28 mouse cellular contexts compared by ENCODE assay signal in the genomic region with DNA sequence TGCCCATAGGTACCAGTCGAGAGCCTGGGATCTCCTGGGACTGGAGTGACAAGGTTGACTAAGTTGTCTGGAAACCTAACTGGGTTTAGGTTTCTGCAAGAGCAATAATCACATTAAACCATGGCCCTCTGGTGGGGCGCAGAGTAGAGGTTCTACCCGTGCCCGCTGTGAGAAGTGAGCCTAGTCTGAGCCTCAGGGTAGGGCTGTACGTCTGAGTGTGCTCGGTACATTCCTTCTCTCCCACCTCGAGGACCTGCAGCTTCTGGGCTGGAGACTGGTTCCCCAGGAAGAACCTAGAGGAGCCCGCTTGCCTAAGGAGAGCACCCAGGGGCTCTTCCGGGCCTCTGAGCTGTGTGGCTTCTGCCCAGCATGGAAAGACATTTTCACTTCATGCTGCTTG.
DNase-seq lines count a peak whose midpoint lies in the region; ATAC-seq and TF ChIP-seq lines count a peak whose summit lies in the region.
"Had no signal": no experiment of that assay in that cellular context is flagged by ENCODE, and none has a peak within 500 bp of the region (broad histone marks: within the 10 kb centered on the region; RNA-seq: fewer than 3 reads in every experiment).

No protein-coding gene starts in this region.

- no peaks in the 10 kb centered on the region for H3K79me2 ChIP-seq in heart, adult 2 months (replicated peaks; ENCODE audit: control insufficient read depth, insufficient read depth, low read length)

- no peak overlapping the region for H3K4me3 ChIP-seq in heart, embryonic 12.5 days
- no peak overlapping the region for H3K4me3 ChIP-seq in heart, adult 2 months
- H3K4me3 ChIP-seq in lung, embryonic 14.5 days (ENCODE audit: low read depth, low read length), result no peak overlapping the region
- H3K4me3 ChIP-seq in midbrain, postnatal 0 days (ENCODE audit: low read depth, low read length), result no peak overlapping the region
- H3K4me3 ChIP-seq in midbrain, embryonic 15.5 days, result no peak overlapping the region
- H3K4me3 ChIP-seq: forebrain, embryonic 10.5 days; forebrain, embryonic 15.5 days; hindbrain, embryonic 13.5 days; left cerebral cortex, adult 2 months; limb, embryonic 12.5 days; liver, embryonic 15.5 days had no signal

- no peak for DNase-seq in heart, adult 2 months
- no peak for DNase-seq in lung, embryonic 14.5 days
- DNase-seq in lung, postnatal 4 days, result no peak
- DNase-seq in midbrain, postnatal 0 days (ENCODE audit: low spot score), result no peak
- no peak for DNase-seq in right cerebral cortex, postnatal 25 days
- DNase-seq: adrenal gland, adult 8-10 months; cerebellum, adult 2 months; cerebellum, postnatal 14 days; gastrocnemius, postnatal 25 days; heart, postnatal 36 days; kidney, postnatal 25 days; midbrain, embryonic 14.5 days; right cerebral cortex, adult 18-20 months; right cerebral cortex, postnatal 4 days; thymus, adult 2 months; thymus, postnatal 36 days had no signal

- H3K9ac ChIP-seq in heart, embryonic 12.5 days, result no peak overlapping the region
- H3K9ac ChIP-seq in heart, adult 2 months (ENCODE audit: low read depth, low read length), result no peak overlapping the region
- no peak overlapping the region for H3K9ac ChIP-seq in lung, embryonic 14.5 days
- H3K9ac ChIP-seq in midbrain, postnatal 0 days (replicated peaks; ENCODE audit: low read length, poor library complexity, severe bottlenecking), result no peak overlapping the region
- no peak overlapping the region for H3K9ac ChIP-seq in midbrain, embryonic 15.5 days
- H3K9ac ChIP-seq: forebrain, embryonic 15.5 days; hindbrain, embryonic 13.5 days; limb, embryonic 12.5 days; liver, embryonic 15.5 days had no signal

- peak overlapping the region; percentile 29; the same call in 1 of the 2 replicates for H3K4me2 ChIP-seq in heart, embryonic 12.5 days
- H3K4me2 ChIP-seq in lung, embryonic 14.5 days, result no peak overlapping the region
- H3K4me2 ChIP-seq in midbrain, postnatal 0 days (ENCODE audit: low read depth, low read length, poor library complexity, severe bottlenecking), result no peak overlapping the region
- H3K4me2 ChIP-seq in midbrain, embryonic 15.5 days, result no peak overlapping the region
- H3K4me2 ChIP-seq: forebrain, embryonic 15.5 days; hindbrain, embryonic 13.5 days; limb, embryonic 12.5 days; liver, embryonic 15.5 days had no signal

- peaks cover 20% of the 10 kb centered on the region; the same call in 1 of the 2 replicates for H3K27me3 ChIP-seq in heart, embryonic 12.5 days (replicated peaks)
- H3K27me3 ChIP-seq in heart, adult 2 months (ENCODE audit: control insufficient read depth, insufficient read depth, low read length), result no peaks in the 10 kb centered on the region
- no peaks in the 10 kb centered on the region for H3K27me3 ChIP-seq in lung, embryonic 14.5 days (ENCODE audit: insufficient read depth, low read length)
- peaks cover 2% of the 10 kb centered on the region; the same call in 1 of the 2 replicates for H3K27me3 ChIP-seq in midbrain, postnatal 0 days (ENCODE audit: insufficient read depth, low read length)
- H3K27me3 ChIP-seq in midbrain, embryonic 15.5 days (replicated peaks), result peaks cover 6% of the 10 kb centered on the region; the same call in 1 of the 2 replicates

- H3K9me3 ChIP-seq in heart, embryonic 12.5 days (replicated peaks), result no peaks in the 10 kb centered on the region
- H3K9me3 ChIP-seq in lung, embryonic 14.5 days (ENCODE audit: low read depth, low read length), result no peaks in the 10 kb centered on the region
- no peaks in the 10 kb centered on the region for H3K9me3 ChIP-seq in midbrain, postnatal 0 days (ENCODE audit: low read length)
- no peaks in the 10 kb centered on the region for H3K9me3 ChIP-seq in midbrain, embryonic 15.5 days
- H3K9me3 ChIP-seq: forebrain, embryonic 10.5 days; forebrain, embryonic 15.5 days; G1E; hindbrain, embryonic 13.5 days; limb, embryonic 12.5 days; liver, embryonic 15.5 days had no signal

- TF ChIP-seq CTCF in heart, adult 2 months (IDR thresholded peaks at IDR 0.05), result no peak
- no peak for TF ChIP-seq CTCF in lung, embryonic 14.5 days (IDR thresholded peaks at IDR 0.05; ENCODE audit: low read depth)
- TF ChIP-seq CTCF in midbrain, postnatal 0 days (IDR thresholded peaks at IDR 0.05), result no peak

- peaks cover 30% of the 10 kb centered on the region for H3K4me1 ChIP-seq in heart, embryonic 12.5 days (replicated peaks)
- H3K4me1 ChIP-seq in heart, adult 2 months (ENCODE audit: control insufficient read depth, insufficient read depth, low read length), result no peaks in the 10 kb centered on the region
- H3K4me1 ChIP-seq in lung, embryonic 14.5 days (ENCODE audit: insufficient read depth), result peaks cover 12% of the 10 kb centered on the region
- no peaks in the 10 kb centered on the region for H3K4me1 ChIP-seq in midbrain, postnatal 0 days (ENCODE audit: insufficient read depth, low read length)
- H3K4me1 ChIP-seq in midbrain, embryonic 15.5 days, result no peaks in the 10 kb centered on the region
- H3K4me1 ChIP-seq: forebrain, embryonic 15.5 days; hindbrain, embryonic 13.5 days; liver, embryonic 15.5 days had no signal

- intact Hi-C loops in heart, adult 2 months (cut with DNase I), result no loop called here

- no peak for ATAC-seq in heart, embryonic 12.5 days (ENCODE audit: insufficient number of reproducible peaks, low FRiP score)
- no peak; the same call in 1 of the 2 replicates for ATAC-seq in lung, embryonic 14.5 days (ENCODE audit: insufficient read depth)
- no peak for ATAC-seq in midbrain, postnatal 0 days (ENCODE audit: low FRiP score)
- no peak for ATAC-seq in midbrain, embryonic 15.5 days (replicated peaks)
- ATAC-seq: CD4-positive, CD25-positive, alpha-beta regulatory T cell, adult 4 months; forebrain, embryonic 15.5 days; intestine, postnatal 0 days had no signal

- no peak for TF ChIP-seq EP300 in heart, adult 2 months (IDR thresholded peaks at IDR 0.05; ENCODE audit: insufficient read depth, low read depth, low read length)

- TF ChIP-seq POLR2A in heart, adult 2 months (IDR thresholded peaks at IDR 0.05; ENCODE audit: insufficient read depth, low read depth, low read length), result no peak

- WGBS in heart, embryonic 12.5 days, result 72% methylated on average over 9 of the region's 9 CpGs
- 87% methylated on average over 9 of the region's 9 CpGs for WGBS in heart, adult 2 months
- WGBS in lung, embryonic 14.5 days, result 67% methylated on average over 9 of the region's 9 CpGs
- WGBS in midbrain, postnatal 0 days, result 56% methylated on average over 9 of the region's 9 CpGs
- 68% methylated on average over 9 of the region's 9 CpGs for WGBS in midbrain, embryonic 15.5 days

- peak overlapping the region; percentile 43; the same call in 1 of the 2 replicates for H3K27ac ChIP-seq in heart, embryonic 12.5 days (ENCODE audit: poor library complexity, severe bottlenecking)
- H3K27ac ChIP-seq in heart, adult 2 months, result no peak overlapping the region
- H3K27ac ChIP-seq in lung, embryonic 14.5 days (ENCODE audit: low read depth), result peak overlapping the region; percentile 12; the same call in 1 of the 2 replicates
- H3K27ac ChIP-seq in midbrain, postnatal 0 days (ENCODE audit: low read depth, low read length), result 0 out of 2 replicates have a peak overlapping the region, but pooled peaks have one; percentile 32
- H3K27ac ChIP-seq in midbrain, embryonic 15.5 days, result no peak overlapping the region
- H3K27ac ChIP-seq: forebrain, embryonic 10.5 days; forebrain, embryonic 15.5 days; hindbrain, embryonic 13.5 days; left cerebral cortex, adult 2 months; limb, embryonic 12.5 days; liver, embryonic 15.5 days; stomach, postnatal 0 days had no signal

- H3K36me3 ChIP-seq in heart, embryonic 12.5 days, result no peaks in the 10 kb centered on the region
- H3K36me3 ChIP-seq in heart, adult 2 months (ENCODE audit: control insufficient read depth, insufficient read depth, low read length), result no peaks in the 10 kb centered on the region
- H3K36me3 ChIP-seq in lung, embryonic 14.5 days (ENCODE audit: insufficient read depth), result no peaks in the 10 kb centered on the region
- no peaks in the 10 kb centered on the region for H3K36me3 ChIP-seq in midbrain, postnatal 0 days (ENCODE audit: insufficient read depth, low read length)
- no peaks in the 10 kb centered on the region for H3K36me3 ChIP-seq in midbrain, embryonic 15.5 days (replicated peaks)
- H3K36me3 ChIP-seq: forebrain, embryonic 10.5 days; forebrain, embryonic 15.5 days; G1E; hindbrain, embryonic 13.5 days; limb, embryonic 12.5 days; liver, embryonic 15.5 days had no signal

Comparison
In these comparisons a context has a peak if more than half of its experiments do, and no peak if none do; other contexts are left out.
1. H3K27ac ChIP-seq: peak in heart, embryonic 12.5 days (single experiment), lung, embryonic 14.5 days (single experiment) and midbrain, postnatal 0 days (single experiment); none in heart, adult 2 months (single experiment) and midbrain, embryonic 15.5 days (single experiment).